Mouse (Mus musculus): ENCODE measurements at regions not wholly inside any gene's neighbourhood (a gene's known extent, or its start where the extent isn't known, plus 50 kb on each side); places are given as distances from the start of the nearest gene placed in this dataset.

DNA sequence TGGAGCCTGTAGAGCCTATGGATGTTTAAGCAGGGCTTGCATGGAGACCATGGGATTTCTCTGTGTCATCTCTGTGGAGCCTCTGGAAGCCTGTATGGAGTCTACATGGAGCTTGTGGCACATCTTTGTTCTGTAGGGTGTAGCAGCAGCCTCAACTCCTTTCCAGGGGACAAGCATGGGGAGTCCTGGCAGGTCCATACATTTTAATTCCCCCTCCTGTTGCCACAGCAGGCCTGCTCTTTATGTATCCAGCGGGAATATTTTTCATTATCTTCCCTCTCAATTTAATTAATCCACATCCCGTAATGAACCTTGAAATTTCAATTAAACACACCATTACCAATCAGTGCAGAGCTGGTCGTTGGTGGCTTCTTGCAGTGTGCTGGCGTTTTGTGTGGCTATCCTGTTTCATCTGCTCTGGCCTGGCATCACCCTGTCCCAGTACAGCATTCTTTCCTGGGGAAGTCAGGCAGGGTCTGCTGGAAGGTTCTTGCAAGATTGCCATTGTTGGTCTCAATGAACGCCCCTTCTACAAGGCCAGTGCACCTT, 81.8 kb upstream of the Hdac4 start:
- Histone ChIP-seq H3K27ac (ENCODE audit: control insufficient read depth, low read depth, low read length) (no peak overlapping the region), H3K4me1 (ENCODE audit: control insufficient read depth in 1 of 2, insufficient read depth in 2 of 2, low read length in 2 of 2) (no peaks in the 10 kb centered on the region), H3K36me3 (ENCODE audit: control insufficient read depth in 1 of 2, insufficient read depth in 2 of 2, low read length in 2 of 2) (no peaks in the 10 kb centered on the region), H3K79me2 (ENCODE audit: control insufficient read depth, insufficient read depth, low read length, poor library complexity) (no peaks in the 10 kb centered on the region), H3K9ac (ENCODE audit: control insufficient read depth, low read depth, low read length, poor library complexity, severe bottlenecking) (no peak overlapping the region), H3K27me3 (ENCODE audit: control insufficient read depth in 1 of 2, insufficient read depth in 2 of 2, low read length in 2 of 2) (no peaks in the 10 kb centered on the region; a peak in 1 of 4 replicates), H3K9me3 (replicated peaks; ENCODE audit: insufficient read depth, low read length) (no peaks in the 10 kb centered on the region), H3K4me3 (ENCODE audit: control insufficient read depth in 1 of 2, insufficient read depth in 1 of 2, low read depth in 2 of 2, low read length in 2 of 2) (no peak overlapping the region)
- TF ChIP-seq TCF12 (IDR thresholded peaks at IDR 0.05; ENCODE audit: low read depth, low read length) (no peak), GATA1 (IDR thresholded peaks at IDR 0.05; ENCODE audit: low read depth, low read length) (no peak), KAT2A (conservative IDR thresholded peaks at IDR 0.05; ENCODE audit: low read depth, low read length) (no peak), NELFE (IDR thresholded peaks at IDR 0.05; ENCODE audit: low read depth, low read length) (no peak), MYB (IDR thresholded peaks at IDR 0.05; ENCODE audit: low read depth, low read length) (no peak), SMC3 (IDR thresholded peaks at IDR 0.05; ENCODE audit: low read depth, low read length) (no peak)
- DNase-seq (ENCODE audit: low read depth, low spot score): no peak

DNA sequence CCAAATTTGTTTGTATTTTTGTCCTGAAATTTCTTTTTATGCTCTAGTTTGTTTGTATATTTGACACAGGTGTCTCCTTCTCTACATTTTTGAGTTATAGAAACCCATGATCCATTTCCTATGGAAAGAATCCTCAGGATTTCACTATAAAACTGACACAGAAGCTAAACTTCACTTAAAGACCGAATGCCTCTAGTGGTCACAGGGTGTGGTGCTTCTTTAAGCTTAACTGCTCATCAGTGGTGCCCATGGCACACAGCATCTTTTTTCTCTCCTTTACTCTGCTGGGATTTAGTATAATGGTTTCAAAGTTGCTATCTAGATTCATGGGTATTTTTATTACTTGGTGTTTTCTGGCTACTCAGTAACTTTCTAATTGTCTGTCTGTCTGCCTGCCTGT, 79.9 kb upstream of the Hdac4 start:
- Histone ChIP-seq H3K27me3 (ENCODE audit: control insufficient read depth in 1 of 2, insufficient read depth in 2 of 2, low read length in 2 of 2) (no peaks in the 10 kb centered on the region; a peak in 1 of 4 replicates), H3K79me2 (ENCODE audit: control insufficient read depth, insufficient read depth, low read length, poor library complexity) (no peaks in the 10 kb centered on the region), H3K36me3 (ENCODE audit: control insufficient read depth in 1 of 2, insufficient read depth in 2 of 2, low read length in 2 of 2) (no peaks in the 10 kb centered on the region), H3K9ac (ENCODE audit: control insufficient read depth, low read depth, low read length, poor library complexity, severe bottlenecking) (no peak overlapping the region), H3K4me3 (ENCODE audit: control insufficient read depth in 1 of 2, insufficient read depth in 1 of 2, low read depth in 2 of 2, low read length in 2 of 2) (no peak overlapping the region), H3K9me3 (replicated peaks; ENCODE audit: insufficient read depth, low read length) (no peaks in the 10 kb centered on the region), H3K4me1 (ENCODE audit: control insufficient read depth in 1 of 2, insufficient read depth in 2 of 2, low read length in 2 of 2) (no peaks in the 10 kb centered on the region), H3K27ac (ENCODE audit: control insufficient read depth, low read depth, low read length) (no peak overlapping the region)
- TF ChIP-seq ETS1 (IDR thresholded peaks at IDR 0.05; ENCODE audit: low read depth, low read length) (no peak), CTCF (IDR thresholded peaks at IDR 0.05 in 2 of 3, conservative IDR thresholded peaks at IDR 0.05 in 1 of 3; ENCODE audit: control insufficient read depth in 1 of 3, insufficient read depth in 1 of 3, low read depth in 2 of 3, low read length in 3 of 3, poor library complexity in 1 of 3, severe bottlenecking in 1 of 3) (peak in 2 of 3 experiments; percentile 7 to 10; a peak in 1 of 6 replicates)
- peak; percentile 7 for DNase-seq (ENCODE audit: low read depth, low spot score)

DNA sequence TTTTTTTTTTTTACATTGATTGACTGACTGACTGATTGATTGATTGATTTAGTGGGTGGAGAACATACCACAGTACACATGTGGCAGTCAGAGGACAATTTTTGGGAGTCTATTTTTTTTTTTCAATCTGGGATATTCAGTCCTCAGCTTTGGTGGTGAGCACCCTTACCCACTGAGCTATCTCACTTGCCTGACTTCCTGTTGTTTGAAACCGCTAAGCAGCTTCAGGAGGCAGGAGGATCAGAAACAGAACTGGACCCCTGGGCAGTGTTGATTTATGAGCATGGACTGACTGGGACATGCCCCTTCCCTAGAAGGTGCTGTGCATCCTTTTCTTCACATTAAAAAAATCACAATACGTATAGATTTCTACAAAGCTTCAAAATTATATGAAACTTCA, 78.3 kb upstream of the Hdac4 start:
- no peak for TF ChIP-seq MXI1 (IDR thresholded peaks at IDR 0.05; ENCODE audit: low read depth, low read length)
- TF ChIP-seq ELF1 (IDR thresholded peaks at IDR 0.05; ENCODE audit: low read depth, low read length): no peak
- no peak for TF ChIP-seq SMC3 (IDR thresholded peaks at IDR 0.05; ENCODE audit: low read depth, low read length)
- TF ChIP-seq TBP (IDR thresholded peaks at IDR 0.05; ENCODE audit: low read depth, low read length): no peak
- TF ChIP-seq BHLHE40 (IDR thresholded peaks at IDR 0.05; ENCODE audit: borderline replicate concordance, low read depth, low read length): no peak
- TF ChIP-seq ZC3H11A (IDR thresholded peaks at IDR 0.05; ENCODE audit: low read depth, low read length): no peak
- Histone ChIP-seq H3K27me3 (ENCODE audit: control insufficient read depth in 1 of 2, insufficient read depth in 2 of 2, low read length in 2 of 2) (no peaks in the 10 kb centered on the region; a peak in 1 of 4 replicates), H3K9ac (ENCODE audit: control insufficient read depth, low read depth, low read length, poor library complexity, severe bottlenecking) (no peak overlapping the region), H3K9me3 (replicated peaks; ENCODE audit: insufficient read depth, low read length) (no peaks in the 10 kb centered on the region), H3K79me2 (ENCODE audit: control insufficient read depth, insufficient read depth, low read length, poor library complexity) (no peaks in the 10 kb centered on the region), H3K27ac (ENCODE audit: control insufficient read depth, low read depth, low read length) (no peak overlapping the region), H3K4me3 (ENCODE audit: control insufficient read depth in 1 of 2, insufficient read depth in 1 of 2, low read depth in 2 of 2, low read length in 2 of 2) (no peak overlapping the region), H3K4me1 (ENCODE audit: control insufficient read depth in 1 of 2, insufficient read depth in 2 of 2, low read length in 2 of 2) (no peaks in the 10 kb centered on the region), H3K36me3 (ENCODE audit: control insufficient read depth in 1 of 2, insufficient read depth in 2 of 2, low read length in 2 of 2) (no peaks in the 10 kb centered on the region)
- DNase-seq (ENCODE audit: low read depth, low spot score): no peak
